Mouse (Mus musculus) urinary bladder, postnatal 36 days (tissue): ENCODE measurements at regions not wholly inside any gene's neighbourhood (a gene's known extent, or its start where the extent isn't known, plus 50 kb on each side); places are given as distances from the start of the nearest gene placed in this dataset.
"Not testable (repeated sequence)": the region's sequence is repeated elsewhere in the genome, so short reads cannot be mapped to it uniquely, and the experiment has no call there.

Experiments used
- DNase-seq, 2 experiments: peaks; one replicate each; pipeline ENCODE4 v3.0.0; 2022; ENCODE audit warnings: low spot score in 2 of 2, mixed read lengths in 1 of 2

DNA sequence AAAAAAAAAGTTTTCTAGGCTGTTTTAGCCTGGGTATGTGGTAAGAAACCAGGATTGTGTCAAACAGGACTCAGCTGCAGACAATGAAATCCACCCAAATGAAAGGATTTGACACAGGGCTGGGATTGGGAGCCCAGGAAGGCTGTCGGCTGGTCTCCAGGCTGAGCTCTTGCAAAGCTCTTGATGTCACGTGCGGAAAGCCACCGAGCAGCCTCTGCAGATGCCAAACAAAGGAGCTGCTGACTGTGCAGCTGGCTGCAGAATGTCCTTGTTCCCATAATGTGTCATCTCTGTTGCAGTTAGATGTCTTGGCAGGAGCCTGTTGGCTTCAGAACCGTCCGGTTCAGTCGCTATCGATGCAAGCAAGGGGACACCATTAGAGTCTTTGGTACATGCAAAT lies 56.1 kb downstream of the Bbs10 start:
- peak in 1 of 2 experiments; percentile 12 for DNase-seq

DNA sequence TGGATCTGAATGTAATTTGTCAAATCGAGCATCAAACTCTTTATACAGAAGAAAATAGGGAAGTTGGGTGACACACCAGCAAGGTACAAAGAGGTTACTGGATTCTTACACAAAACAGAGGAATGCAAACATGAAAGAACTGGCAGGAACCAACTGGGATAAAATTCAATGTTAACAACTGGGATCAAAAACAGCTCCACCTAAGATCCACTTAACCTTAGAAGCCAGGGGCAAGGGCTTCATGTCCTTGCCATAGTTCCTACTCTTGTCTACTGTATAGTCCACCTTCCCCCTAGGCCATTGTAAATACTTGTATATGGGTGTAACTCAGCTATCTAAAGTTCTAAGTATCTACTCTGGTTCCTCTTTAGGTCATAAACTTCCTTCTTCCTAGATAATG lies 59.9 kb downstream of the Bbs10 start:
- not testable (repeated sequence) for DNase-seq

DNA sequence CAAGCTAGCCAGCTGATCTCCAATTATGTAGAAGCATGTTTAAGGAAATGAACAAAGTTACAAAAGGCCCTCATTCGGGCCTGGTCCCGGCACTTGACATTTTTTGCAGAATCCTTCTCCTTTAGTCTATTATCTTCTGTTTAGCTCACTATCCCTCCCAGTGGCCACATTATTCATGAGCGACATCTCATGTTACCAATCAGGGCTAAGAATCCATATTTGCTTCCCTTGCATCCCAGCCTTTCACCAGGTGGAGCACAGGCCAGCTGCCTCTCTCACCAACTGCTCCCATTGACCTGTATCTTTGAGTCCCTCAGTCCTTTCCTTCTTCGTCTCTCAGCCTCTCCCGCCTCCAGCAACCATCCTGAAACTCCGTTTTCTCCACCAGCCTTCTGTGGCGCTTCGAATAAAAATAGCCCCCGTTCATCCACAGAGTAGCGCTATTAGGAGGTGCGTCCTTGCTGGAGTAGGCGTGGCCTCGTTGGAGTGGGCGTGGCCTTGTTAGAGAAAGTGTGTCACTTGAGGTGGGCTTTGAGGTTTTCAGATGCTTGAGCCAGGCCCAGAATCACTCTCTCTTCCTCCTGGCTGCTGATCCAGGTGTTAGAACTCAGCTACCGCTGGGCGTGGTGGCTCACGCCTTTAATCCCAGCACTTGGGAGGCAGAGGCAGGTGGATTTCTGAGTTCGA lies 63.4 kb downstream of the Bbs10 start:
- no peak for DNase-seq

DNA sequence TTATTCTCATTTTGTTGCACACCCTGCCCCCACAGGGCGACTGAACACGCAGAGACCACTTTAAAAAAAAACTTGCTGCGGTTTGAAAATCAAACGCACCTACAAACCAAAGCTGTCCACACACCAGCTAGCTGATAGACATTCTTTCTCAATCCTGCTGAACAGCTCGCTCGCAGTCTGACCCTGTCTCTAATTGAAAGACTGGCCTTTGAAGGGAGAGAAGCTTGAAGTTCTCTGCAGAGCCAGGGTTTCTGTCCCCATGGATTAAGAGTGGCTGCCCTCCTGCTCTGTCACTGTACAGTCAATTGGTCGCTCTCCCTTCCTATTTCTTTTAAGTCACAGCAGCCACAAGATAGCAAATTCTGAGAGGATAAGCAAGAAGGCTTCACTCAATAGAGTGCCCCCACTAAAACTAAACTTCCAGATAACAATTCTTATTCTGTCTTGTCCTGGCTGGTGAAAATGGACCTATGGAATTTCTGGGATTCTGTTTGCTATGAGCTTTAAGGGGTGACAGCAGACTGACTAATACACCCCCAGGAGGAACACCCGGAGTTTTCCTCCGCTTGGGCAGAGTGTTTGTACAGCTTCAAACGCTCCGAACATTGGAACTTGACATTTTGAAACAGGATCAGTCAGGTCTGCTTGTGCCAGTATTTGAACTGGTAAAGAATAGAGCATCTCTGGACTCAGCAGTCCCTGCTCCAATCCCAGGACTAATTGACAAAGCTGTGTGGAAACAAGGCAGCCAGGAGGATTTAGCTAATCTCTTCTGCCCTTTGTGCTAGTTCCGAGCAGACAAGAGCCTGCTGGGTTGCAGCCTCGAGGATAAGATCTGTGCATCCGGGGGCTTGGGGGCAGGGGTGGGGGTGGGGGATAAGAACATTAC lies 65.5 kb downstream of the Bbs10 start:
- DNase-seq = no peak

DNA sequence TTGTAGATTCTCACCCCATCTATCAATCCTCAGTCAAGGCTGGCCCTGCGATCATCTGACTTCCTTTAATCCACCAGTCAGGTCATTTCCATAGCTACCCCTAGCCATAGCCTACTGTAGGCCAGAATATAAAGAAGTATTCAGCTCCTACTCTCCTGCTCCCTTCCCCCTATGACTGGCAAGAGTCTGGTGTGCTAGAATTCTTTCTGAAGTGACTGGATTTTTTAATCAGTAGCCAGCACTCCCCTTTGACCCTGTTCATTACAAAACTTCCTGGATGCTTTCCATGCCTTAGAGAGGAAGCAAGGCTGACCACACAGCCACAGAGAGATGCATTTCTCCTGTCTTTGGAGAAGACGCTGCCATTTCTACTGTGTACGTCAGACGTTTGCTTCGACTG lies 66.5 kb downstream of the Bbs10 start:
- DNase-seq = peak in 1 of 2 experiments; percentile 19

DNA sequence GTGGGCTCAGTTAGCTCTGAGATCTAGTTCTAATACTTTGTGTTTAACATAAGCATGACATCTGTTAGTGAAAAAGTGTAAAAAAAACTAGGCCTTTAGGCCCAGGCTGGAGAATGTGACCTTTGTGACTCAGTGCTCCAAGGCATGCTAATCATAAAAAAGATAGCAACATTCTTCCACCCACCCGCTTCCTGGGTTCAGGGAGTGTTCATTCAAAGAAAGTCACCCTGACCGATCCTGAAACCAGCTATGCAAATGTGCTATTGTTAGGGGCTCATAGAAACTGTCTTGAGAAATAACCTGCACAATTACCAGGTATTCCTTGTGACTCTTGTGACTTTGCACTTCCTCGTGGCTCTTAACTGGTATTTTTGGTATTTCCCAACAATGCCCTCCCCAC lies 70.6 kb downstream of the Bbs10 start:
- not testable (repeated sequence) for DNase-seq

DNA sequence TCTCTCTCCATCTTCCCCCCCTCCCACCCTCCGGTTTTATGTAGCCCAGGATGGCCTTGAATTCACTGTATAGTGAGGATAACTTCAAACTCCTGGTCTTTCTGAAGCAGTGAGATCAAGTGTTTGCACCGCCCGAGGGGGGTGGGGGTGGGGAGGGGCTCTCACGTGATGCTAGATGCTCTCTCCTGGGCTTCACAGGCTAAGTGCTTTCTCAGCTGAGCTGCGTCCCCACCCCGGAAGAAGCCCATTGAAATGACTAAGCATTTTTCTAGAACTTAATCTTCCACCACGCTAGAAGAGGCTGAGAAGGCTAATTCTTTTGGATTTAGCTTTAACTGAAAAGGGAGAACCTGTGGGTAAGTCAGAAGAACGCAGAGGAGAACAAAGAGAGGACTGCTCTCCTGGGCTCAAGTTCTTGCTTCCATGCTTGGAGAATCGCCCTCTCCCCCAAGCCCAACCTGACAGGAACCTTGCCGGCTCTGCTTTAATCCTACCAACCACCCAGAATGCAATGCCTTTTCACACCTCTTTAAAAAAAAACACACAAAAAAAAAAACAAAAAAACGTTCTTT lies 79.7 kb downstream of the Bbs10 start:
- no peak for DNase-seq

DNA sequence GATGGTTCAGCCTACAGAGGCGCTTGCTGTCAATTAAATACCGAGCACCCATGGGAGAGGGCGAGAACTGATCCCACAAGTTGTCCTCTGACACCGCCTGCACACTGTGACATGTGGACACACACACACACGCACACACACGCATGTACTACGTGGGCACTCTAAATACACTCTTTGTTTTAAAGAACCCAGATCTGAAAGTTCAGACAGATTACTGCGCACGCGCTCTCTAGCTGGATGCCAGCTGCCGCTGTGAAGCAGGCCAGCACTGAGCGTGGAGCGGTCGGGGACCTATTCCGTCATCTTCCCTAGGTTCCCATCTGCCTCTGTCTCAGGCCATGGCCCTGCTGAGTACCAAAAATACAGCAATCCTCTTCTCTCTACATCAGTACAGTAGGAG lies 83.2 kb downstream of the Bbs10 start:
- DNase-seq = no peak

DNA sequence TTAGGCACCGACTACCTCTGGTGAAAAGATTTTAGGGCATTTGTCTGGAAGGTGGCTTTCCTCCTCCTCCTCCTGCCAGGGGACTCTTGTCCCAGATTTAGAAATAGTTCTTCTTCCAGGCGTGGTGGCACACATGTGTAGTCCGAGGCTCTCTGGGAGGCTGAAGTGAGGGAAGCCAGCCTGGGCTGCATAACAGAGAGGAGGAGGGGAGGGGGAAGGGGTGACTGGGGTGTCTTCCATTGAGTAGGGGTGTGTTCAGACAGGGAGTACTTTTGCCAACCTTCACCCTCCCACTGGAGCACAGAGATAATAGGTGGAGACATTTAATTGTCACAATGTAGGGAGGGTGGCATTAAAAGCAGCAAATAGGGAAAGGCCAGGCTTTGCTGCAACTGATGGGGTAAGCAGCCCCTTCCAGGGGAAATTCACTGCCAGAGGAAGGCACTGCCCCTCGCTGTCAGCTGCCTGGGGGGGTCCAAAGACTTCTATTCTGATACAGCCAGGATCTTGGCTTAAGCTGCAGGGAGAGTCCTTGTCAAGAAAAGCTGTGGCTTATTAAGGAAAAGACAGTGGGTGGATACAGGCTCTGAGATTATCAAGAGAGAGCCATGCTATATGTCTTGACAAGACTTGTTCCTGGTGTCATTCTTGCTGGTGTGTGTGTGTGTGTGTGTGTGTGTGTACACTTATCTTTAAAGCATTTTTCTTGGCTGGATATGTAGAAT lies 83.9 kb downstream of the Bbs10 start:
- DNase-seq = no peak

DNA sequence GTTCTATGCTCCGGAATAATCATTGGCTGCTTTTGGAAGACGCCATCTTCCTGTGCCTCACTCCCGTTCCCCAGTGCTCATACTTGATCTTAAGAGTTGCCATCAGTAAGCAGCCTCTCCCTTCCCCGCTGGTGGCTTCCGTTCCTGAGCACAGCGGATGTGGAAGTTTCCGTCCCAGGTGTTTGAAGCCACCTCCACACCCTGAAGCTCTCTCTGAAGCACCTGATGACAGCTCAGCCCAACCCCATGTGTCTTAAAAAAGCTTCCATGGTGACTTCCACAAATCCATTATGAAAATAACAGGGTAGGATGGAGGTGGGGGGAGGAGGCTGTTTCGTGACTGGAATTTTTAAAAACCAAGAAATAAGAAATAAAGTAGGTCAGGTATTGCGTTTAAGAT lies 87.1 kb downstream of the Bbs10 start:
- DNase-seq = no peak

DNA sequence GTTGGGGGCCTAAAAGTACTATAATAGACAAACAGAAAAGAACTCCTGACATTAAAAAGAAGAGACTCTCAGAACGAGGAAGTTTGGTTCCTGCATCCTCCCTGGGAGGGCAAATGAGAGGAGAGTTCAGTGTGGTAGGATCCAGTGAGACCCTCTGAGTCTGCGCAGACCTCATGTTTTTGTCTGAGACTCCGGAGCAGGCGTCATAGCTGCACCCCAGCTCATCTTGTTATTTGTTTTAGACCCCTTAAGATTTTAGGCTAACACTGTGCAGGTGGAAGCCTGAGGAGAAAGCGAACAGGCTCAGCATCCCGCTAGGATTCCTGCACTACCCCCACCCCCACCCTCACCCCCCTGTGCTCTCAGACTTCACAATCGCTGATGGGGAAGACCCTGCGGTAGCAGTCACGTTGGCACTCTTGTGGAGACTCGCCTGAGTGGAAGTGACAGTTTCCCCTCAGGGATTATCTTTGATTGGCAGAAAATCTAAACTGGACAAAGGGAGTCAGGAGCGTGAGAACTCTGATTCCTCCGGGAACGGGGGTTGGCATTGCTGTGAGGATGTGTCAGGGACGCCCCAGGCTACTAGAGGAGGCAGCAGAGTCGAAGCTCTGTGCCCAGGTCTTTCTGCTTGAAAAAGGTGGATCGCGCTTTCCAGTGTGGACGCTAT lies 85.0 kb upstream of the Nap1l1 start:
- DNase-seq = no peak

DNA sequence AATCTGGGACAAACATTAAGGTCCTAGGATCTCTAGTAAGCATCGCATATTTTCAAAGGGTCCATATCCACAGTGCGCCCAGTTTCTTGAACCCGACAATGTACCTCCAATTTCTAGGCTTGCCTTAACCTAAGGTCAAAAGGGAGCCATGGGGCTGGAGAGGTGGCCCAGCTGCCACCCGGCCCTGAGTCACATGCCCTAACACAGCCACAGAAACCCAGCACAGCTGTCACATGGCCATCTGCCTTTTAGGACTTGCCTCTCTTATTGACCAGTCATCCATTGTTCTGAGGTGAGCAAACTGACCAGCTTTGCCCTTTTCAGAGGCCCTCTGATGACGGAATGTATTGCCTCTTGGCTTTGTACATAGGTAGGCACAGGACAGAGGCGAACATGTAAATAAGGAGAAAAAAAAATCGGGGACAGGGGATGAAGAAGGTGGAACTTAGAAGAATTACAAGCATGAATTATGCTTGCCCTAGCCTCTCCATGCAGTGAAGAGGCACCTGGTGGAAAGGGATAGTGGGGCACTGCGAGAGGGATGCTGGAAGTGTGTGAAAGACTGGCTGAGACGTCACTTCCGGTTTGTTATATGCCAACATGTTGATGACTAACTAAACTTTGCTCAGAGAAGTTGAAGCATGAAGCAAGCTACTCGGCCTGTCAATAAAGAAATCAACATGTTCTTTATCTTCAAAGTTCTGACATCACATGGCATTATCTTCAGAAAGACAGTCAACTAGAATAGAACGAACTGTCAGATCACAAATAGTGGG lies 84.3 kb upstream of the Nap1l1 start:
- DNase-seq = no peak

DNA sequence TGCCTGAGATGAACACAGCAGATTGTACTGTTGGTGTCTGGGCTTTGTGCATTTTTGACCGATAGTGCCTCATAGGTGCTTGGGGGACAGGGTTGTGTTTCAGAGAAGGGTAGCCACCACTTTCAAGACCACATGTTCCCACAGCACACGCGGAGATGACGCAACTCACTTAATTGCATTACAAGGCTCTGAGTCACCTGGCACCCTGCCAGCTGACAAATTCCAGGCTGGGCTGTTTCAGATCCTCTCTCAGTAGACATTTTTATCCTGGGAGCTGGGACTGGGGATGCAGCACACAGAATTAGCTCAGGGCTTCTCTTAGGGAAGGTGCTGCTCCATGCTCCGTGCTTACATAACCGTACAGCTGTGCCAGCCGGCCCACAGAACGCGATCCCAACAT lies 83.1 kb upstream of the Nap1l1 start:
- DNase-seq = peak; percentile 38 to 79

DNA sequence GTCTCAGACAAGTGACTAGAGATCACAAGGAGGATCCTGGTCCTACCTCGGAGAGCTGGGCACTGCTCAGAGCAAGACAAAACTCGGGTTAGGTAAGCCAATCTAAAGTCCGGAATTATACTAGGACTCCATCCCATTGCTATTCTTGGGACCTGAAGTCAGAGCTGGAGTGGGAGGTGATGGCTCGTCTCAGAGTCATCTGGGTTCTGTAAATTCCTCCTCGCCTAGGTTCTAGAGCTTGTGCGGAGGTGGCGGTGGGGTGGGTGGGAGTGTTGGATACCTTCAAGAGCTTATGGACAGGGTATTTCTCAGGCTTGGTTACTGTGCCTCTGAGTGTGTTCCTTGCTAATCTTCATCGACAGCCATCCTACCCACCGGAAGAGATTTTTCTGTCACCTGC lies 78.6 kb upstream of the Nap1l1 start:
- no peak for DNase-seq

DNA sequence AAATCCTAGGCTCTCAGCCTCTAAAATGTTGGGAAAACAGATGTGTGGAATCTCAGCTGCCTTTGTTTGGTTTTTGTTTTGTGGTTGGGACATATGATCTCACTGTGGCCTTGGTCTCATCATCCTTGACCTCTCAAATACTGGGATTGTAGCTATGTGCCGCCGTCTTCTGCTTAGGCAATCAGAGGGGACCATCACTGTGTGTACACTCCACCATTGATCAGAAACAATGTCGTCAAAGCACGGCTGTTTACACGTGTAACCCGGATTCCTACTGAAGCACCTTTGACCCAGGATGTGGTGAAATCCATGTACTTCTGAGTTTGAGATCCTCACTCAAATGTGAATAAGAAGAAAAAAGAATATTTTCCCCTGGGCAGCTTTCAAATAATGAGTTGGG lies 68.0 kb upstream of the Nap1l1 start:
- no peak for DNase-seq

DNA sequence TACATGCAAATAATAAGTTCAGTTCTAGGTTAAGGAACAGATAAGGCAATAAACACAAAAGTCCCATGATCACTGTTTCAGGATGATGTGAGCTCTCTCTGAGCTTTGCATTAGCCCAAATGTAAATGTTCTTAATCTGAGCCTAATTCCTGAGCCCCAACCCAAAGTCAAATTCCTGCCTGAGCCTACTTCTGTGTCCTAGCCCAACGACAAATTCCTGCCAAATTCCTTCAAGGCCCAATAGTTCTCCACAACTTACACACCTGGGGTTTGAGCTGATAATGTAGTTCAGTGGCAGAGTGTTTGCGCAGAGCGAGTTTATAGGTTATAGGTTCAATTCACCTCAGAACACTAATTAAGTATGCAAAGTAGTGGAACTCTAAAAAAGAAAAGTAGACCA lies 64.1 kb upstream of the Nap1l1 start:
- DNase-seq = no peak

DNA sequence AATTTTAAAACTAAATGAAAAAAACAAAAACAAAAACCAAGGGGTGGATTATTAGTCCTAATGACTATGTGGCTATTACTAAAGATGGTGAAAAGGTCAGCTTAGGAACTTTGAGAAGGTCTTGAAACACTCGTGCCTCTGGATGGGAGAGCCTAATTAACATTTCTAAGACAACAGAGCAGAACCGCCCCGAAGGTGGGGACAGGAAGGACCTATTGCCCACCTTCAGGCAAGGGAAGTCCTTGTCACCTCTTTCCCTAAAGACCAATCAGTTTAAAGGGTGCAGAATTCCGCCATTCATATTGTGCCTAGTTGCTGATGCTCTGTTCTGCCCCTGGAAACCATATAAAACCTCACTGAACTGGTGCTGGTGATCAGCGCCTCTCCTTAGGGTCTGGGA lies 63.5 kb upstream of the Nap1l1 start:
- no peak for DNase-seq

DNA sequence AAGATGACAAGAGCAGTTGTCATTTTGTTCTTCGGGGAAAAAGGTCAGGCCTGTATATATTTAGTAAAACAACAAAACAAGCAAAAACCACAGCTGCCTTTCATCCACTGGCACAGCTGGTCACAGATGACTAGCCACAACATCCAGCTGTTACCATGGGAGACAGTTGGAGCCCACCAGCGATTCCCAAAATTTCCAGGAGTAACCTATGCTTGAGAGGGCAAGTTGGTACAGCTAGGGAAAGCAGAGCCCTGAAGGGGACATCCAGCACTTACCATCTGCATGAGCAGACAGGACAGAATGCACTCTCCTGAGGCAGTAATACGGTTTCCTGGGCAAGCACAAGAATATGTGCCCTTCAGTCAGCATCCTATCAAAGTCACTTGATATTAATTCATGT lies 62.9 kb upstream of the Nap1l1 start:
- no peak for DNase-seq

DNA sequence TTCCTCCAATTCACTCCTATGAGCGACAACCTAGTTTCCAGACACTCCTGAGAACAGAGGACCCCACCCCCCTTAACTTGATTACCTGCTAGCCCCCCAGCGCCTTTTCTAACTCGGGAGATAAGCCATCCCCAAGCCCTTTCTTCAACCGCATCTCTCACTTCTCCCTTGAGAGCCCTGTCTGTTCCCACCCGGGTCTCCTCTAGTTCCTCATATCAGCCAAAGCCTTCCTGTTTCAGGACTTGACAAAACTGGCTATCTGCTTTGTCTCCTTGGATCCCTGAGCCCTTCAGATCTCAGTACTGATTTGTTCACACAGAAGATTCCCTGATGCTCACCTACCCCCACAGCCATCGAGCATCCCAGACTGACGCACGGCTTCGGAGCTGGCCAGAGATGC lies 61.5 kb upstream of the Nap1l1 start:
- DNase-seq = no peak

DNA sequence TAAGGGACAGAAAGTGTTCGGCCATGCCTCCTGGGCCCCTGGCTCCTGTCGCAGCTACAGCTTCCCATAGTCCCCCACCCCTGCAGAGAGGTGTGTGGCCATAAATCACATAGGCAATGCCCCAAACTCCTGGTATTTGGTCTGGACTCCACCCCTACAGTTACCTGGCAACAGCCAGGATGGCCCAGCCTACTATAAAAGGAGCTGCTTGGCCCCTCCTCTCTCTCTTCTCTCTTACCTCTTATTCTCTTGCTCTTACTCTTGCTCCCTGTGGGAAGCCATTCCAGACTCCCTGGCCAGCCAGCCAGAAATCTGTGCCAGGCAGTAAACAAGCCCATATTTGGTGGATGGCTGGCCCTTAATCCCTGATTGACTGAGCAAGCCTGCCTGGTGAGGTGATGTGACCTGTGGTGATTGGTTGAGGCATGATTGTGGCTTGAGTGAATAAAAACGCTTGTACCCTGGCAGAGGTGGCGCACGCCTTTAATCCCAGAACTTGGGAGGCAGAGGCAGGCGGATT lies 56.4 kb upstream of the Nap1l1 start:
- peak in 1 of 2 experiments; percentile 29 for DNase-seq
